Comparison of ENCODE assay signal across 35 mouse cellular contexts in the genomic region with DNA sequence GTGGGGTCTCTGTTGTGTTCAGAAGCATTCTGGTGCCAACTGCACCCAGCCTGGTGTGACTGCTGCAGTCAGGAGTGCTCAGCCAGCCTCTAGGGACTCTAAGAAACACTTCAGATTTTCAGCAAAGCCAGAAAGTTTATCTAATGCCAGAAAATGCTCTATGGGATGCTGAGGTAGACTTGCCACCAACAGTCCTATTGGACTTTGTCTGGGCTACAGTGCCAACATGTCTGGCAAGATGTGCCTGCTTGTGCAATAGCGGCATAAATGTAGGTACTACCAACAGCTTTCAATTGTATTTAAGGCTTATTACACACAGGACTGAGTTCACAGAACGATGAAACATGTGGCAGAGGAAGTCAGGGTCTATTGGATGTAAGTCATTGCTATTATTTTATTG. TPM values are rescaled to one million over a fixed set of nuclear protein-coding genes. Genes with fewer than 3 reads are reported as not detected.
"Had no signal": no experiment of that assay in that cellular context is flagged by ENCODE, and none has a peak within 500 bp of the region (broad histone marks: within the 10 kb centered on the region; RNA-seq: fewer than 3 reads in every experiment).

No protein-coding gene starts in this region.

- H3K36me3 ChIP-seq: embryonic facial prominence, embryonic 10.5 days; embryonic facial prominence, embryonic 12.5 days; embryonic facial prominence, embryonic 13.5 days; embryonic facial prominence, embryonic 15.5 days; forebrain, embryonic 10.5 days; forebrain, embryonic 12.5 days; forebrain, embryonic 15.5 days had no signal

- H3K9ac ChIP-seq: embryonic facial prominence, embryonic 12.5 days; embryonic facial prominence, embryonic 13.5 days; embryonic facial prominence, embryonic 15.5 days; forebrain, embryonic 12.5 days; forebrain, embryonic 13.5 days; forebrain, embryonic 15.5 days; forebrain, postnatal 0 days had no signal

- H3K27me3 ChIP-seq: embryonic facial prominence, embryonic 12.5 days; embryonic facial prominence, embryonic 13.5 days; embryonic facial prominence, embryonic 15.5 days; forebrain, embryonic 12.5 days; forebrain, embryonic 13.5 days; forebrain, embryonic 15.5 days had no signal

- H3K27ac ChIP-seq: embryonic facial prominence, embryonic 10.5 days; embryonic facial prominence, embryonic 12.5 days; embryonic facial prominence, embryonic 13.5 days; embryonic facial prominence, embryonic 15.5 days; forebrain, embryonic 10.5 days; forebrain, embryonic 12.5 days; forebrain, embryonic 13.5 days; forebrain, embryonic 15.5 days; gastrocnemius, adult 2 months; heart, adult 2 months had no signal

- DNase-seq: cerebellum, adult 2 months; cerebellum, adult 8-10 months; cerebellum, adult 9-10 months; cerebellum, adult 9-11 months; cerebellum, postnatal 10 days; cerebellum, postnatal 14 days; cerebellum, postnatal 25 days; cerebellum, postnatal 36 days; embryo, embryonic 11 days; forebrain, postnatal 0 days; gastrocnemius, adult 2 months; gastrocnemius, postnatal 10 days; gastrocnemius, postnatal 14 days; gastrocnemius, postnatal 25 days; gastrocnemius, postnatal 36 days; heart, adult 11 months; heart, adult 18-20 months; heart, adult 2 months had no signal

- H3K4me3 ChIP-seq: embryonic facial prominence, embryonic 10.5 days; embryonic facial prominence, embryonic 12.5 days; embryonic facial prominence, embryonic 13.5 days; embryonic facial prominence, embryonic 15.5 days; erythroblast, embryonic 14.5 days; forebrain, embryonic 10.5 days; forebrain, embryonic 12.5 days; forebrain, embryonic 13.5 days; forebrain, embryonic 15.5 days; gastrocnemius, adult 2 months; heart, adult 2 months had no signal

- H3K4me2 ChIP-seq: embryonic facial prominence, embryonic 12.5 days; embryonic facial prominence, embryonic 13.5 days; embryonic facial prominence, embryonic 15.5 days; forebrain, embryonic 12.5 days; forebrain, embryonic 13.5 days; forebrain, embryonic 15.5 days had no signal

- ATAC-seq: forebrain, embryonic 13.5 days; forebrain, embryonic 14.5 days; forebrain, embryonic 15.5 days; forebrain, embryonic 16.5 days; forebrain, postnatal 0 days had no signal

- H3K4me1 ChIP-seq: embryonic facial prominence, embryonic 10.5 days; embryonic facial prominence, embryonic 12.5 days; embryonic facial prominence, embryonic 13.5 days; embryonic facial prominence, embryonic 15.5 days; forebrain, embryonic 10.5 days; forebrain, embryonic 12.5 days; forebrain, embryonic 13.5 days; forebrain, embryonic 15.5 days had no signal

- H3K9me3 ChIP-seq: embryonic facial prominence, embryonic 13.5 days had no signal

RNA-seq across cellular contexts. Expression of a gene that starts 57.7 kb away (rescaled TPM):
- total RNA-seq: common myeloid progenitor, adult 5-6 weeks; gastrocnemius, postnatal 14 days; gastrocnemius, postnatal 36 days; gastrocnemius, postnatal 4 days; granulocyte monocyte progenitor cell, adult 5-6 weeks; heart, adult 18-20 months; heart, adult 2 months had no signal
- polyA plus RNA-seq: embryonic facial prominence, embryonic 10.5 days; embryonic facial prominence, embryonic 12.5 days; embryonic facial prominence, embryonic 13.5 days; embryonic facial prominence, embryonic 14.5 days; embryonic facial prominence, embryonic 15.5 days; erythroblast, embryonic 14.5 days; forebrain, embryonic 10.5 days; forebrain, embryonic 11.5 days; forebrain, embryonic 12.5 days; forebrain, embryonic 13.5 days; forebrain, embryonic 14.5 days; forebrain, embryonic 15.5 days; forebrain, embryonic 16.5 days; forebrain, postnatal 0 days; gonadal fat pad, adult 2 months had no signal
